Comparison of ENCODE assay signal across 23 mouse cellular contexts in genomic region chr8:107518726-107519125, GRCm38 (mm10).
DNase-seq lines count a peak whose midpoint lies in the region; ATAC-seq and TF ChIP-seq lines count a peak whose summit lies in the region.
"Had no signal": no experiment of that assay in that cellular context is flagged by ENCODE, and none has a peak within 500 bp of the region (broad histone marks: within the 10 kb centered on the region; RNA-seq: fewer than 3 reads in every experiment).

No protein-coding gene starts in this region.

- peaks cover 14% of the 10 kb centered on the region for H3K36me3 ChIP-seq in embryonic facial prominence, embryonic 13.5 days
- peaks cover 21% of the 10 kb centered on the region for H3K36me3 ChIP-seq in embryonic facial prominence, embryonic 10.5 days (replicated peaks)
- peaks cover 15% of the 10 kb centered on the region for H3K36me3 ChIP-seq in limb, embryonic 10.5 days
- H3K36me3 ChIP-seq in limb, embryonic 15.5 days, result peaks cover 3% of the 10 kb centered on the region; the same call in 1 of the 2 replicates
- 0 out of 2 replicates have a peak, but pooled peaks cover 14% of the 10 kb centered on the region for H3K36me3 ChIP-seq in hindbrain, embryonic 14.5 days (replicated peaks; ENCODE audit: control insufficient read depth, insufficient read depth)
- H3K36me3 ChIP-seq: hindbrain, embryonic 15.5 days had no signal

- 87% methylated on average over 5 of the region's 5 CpGs for WGBS in embryonic facial prominence, embryonic 13.5 days
- WGBS in embryonic facial prominence, embryonic 10.5 days, result 90% methylated on average over 5 of the region's 5 CpGs
- WGBS in limb, embryonic 10.5 days, result 82% methylated on average over 5 of the region's 5 CpGs
- WGBS in limb, embryonic 15.5 days, result 79% methylated on average over 5 of the region's 5 CpGs
- 97% methylated on average over 5 of the region's 5 CpGs for WGBS in hindbrain, embryonic 14.5 days

- no peak for DNase-seq in embryonic facial prominence, embryonic 10.5 days (ENCODE audit: low spot score)
- no peak for DNase-seq in layer of hippocampus, adult 2 months (ENCODE audit: low spot score in 2 of 2)
- no peak for DNase-seq in layer of hippocampus, adult 8-10 months (ENCODE audit: low spot score in 2 of 2)
- DNase-seq in limb, embryonic 10.5 days (ENCODE audit: low spot score), result no peak
- no peak for DNase-seq in hindbrain, embryonic 14.5 days (ENCODE audit: low spot score)
- DNase-seq in cerebellum, adult 9-10 months, result no peak
- DNase-seq: adrenal gland, postnatal 10 days; B cell, adult 2 months; cerebellum, adult 11 months; cerebellum, adult 8-10 months; cerebellum, postnatal 25 days; gastrocnemius, postnatal 14 days; heart, postnatal 14 days had no signal

- H3K9ac ChIP-seq in embryonic facial prominence, embryonic 13.5 days, result no peak overlapping the region
- H3K9ac ChIP-seq in limb, embryonic 15.5 days, result no peak overlapping the region
- no peak overlapping the region for H3K9ac ChIP-seq in hindbrain, embryonic 14.5 days
- H3K9ac ChIP-seq: forebrain, embryonic 12.5 days; heart, embryonic 15.5 days; hindbrain, embryonic 15.5 days had no signal

- H3K9me3 ChIP-seq in embryonic facial prominence, embryonic 13.5 days, result no peaks in the 10 kb centered on the region
- H3K9me3 ChIP-seq in embryonic facial prominence, embryonic 10.5 days, result no peaks in the 10 kb centered on the region
- no peaks in the 10 kb centered on the region for H3K9me3 ChIP-seq in limb, embryonic 10.5 days (replicated peaks)
- H3K9me3 ChIP-seq in limb, embryonic 15.5 days, result no peaks in the 10 kb centered on the region
- no peaks in the 10 kb centered on the region for H3K9me3 ChIP-seq in hindbrain, embryonic 14.5 days (ENCODE audit: control insufficient read depth, low read length)
- H3K9me3 ChIP-seq: forebrain, embryonic 12.5 days; G1E; heart, embryonic 15.5 days; hindbrain, embryonic 10.5 days; hindbrain, embryonic 15.5 days had no signal

- no peaks in the 10 kb centered on the region for H3K27me3 ChIP-seq in embryonic facial prominence, embryonic 13.5 days
- no peaks in the 10 kb centered on the region for H3K27me3 ChIP-seq in embryonic facial prominence, embryonic 10.5 days (replicated peaks; ENCODE audit: low read depth, poor library complexity, severe bottlenecking)
- no peaks in the 10 kb centered on the region for H3K27me3 ChIP-seq in limb, embryonic 10.5 days (ENCODE audit: low read depth, poor library complexity, severe bottlenecking)
- no peaks in the 10 kb centered on the region for H3K27me3 ChIP-seq in limb, embryonic 15.5 days
- H3K27me3 ChIP-seq in hindbrain, embryonic 14.5 days (ENCODE audit: control insufficient read depth, insufficient read depth, low read length), result no peaks in the 10 kb centered on the region
- H3K27me3 ChIP-seq: forebrain, embryonic 12.5 days; heart, embryonic 15.5 days; hindbrain, embryonic 15.5 days had no signal

- H3K4me1 ChIP-seq in embryonic facial prominence, embryonic 13.5 days, result peaks cover 33% of the 10 kb centered on the region
- peaks cover 22% of the 10 kb centered on the region for H3K4me1 ChIP-seq in embryonic facial prominence, embryonic 10.5 days
- H3K4me1 ChIP-seq in limb, embryonic 10.5 days, result peaks cover 30% of the 10 kb centered on the region
- peaks cover 21% of the 10 kb centered on the region for H3K4me1 ChIP-seq in limb, embryonic 15.5 days
- peaks cover 12% of the 10 kb centered on the region for H3K4me1 ChIP-seq in hindbrain, embryonic 14.5 days (replicated peaks; ENCODE audit: control insufficient read depth, insufficient read depth, low read length)
- H3K4me1 ChIP-seq: heart, embryonic 15.5 days had no signal

- no peak for ATAC-seq in embryonic facial prominence, embryonic 13.5 days (ENCODE audit: insufficient number of reproducible peaks, insufficient read depth, low FRiP score, low TSS enrichment, low read depth)
- no peak for ATAC-seq in limb, embryonic 15.5 days (ENCODE audit: insufficient number of reproducible peaks, low FRiP score, low TSS enrichment, low read depth)
- no peak for ATAC-seq in hindbrain, embryonic 14.5 days (ENCODE audit: low FRiP score)
- ATAC-seq: CD4-positive, CD25-positive, alpha-beta regulatory T cell, adult 4 months; forebrain, embryonic 16.5 days had no signal

- no peak overlapping the region for H3K4me2 ChIP-seq in embryonic facial prominence, embryonic 13.5 days
- H3K4me2 ChIP-seq in limb, embryonic 15.5 days, result no peak overlapping the region
- H3K4me2 ChIP-seq in hindbrain, embryonic 14.5 days (replicated peaks), result no peak overlapping the region
- H3K4me2 ChIP-seq: forebrain, embryonic 12.5 days; heart, embryonic 11.5 days; heart, embryonic 15.5 days; hindbrain, embryonic 15.5 days had no signal

- peak overlapping the region; percentile 81 for H3K27ac ChIP-seq in embryonic facial prominence, embryonic 13.5 days
- H3K27ac ChIP-seq in embryonic facial prominence, embryonic 10.5 days (replicated peaks), result no peak overlapping the region
- peak overlapping the region; percentile 71; the same call in 1 of the 2 replicates for H3K27ac ChIP-seq in layer of hippocampus, adult 2 months
- H3K27ac ChIP-seq in limb, embryonic 10.5 days, result peak overlapping the region; percentile 77; the same call in 1 of the 2 replicates
- peak overlapping the region; percentile 62 for H3K27ac ChIP-seq in limb, embryonic 15.5 days
- no peak overlapping the region for H3K27ac ChIP-seq in hindbrain, embryonic 14.5 days
- H3K27ac ChIP-seq: forebrain, embryonic 12.5 days; heart, embryonic 15.5 days; hindbrain, embryonic 10.5 days; hindbrain, embryonic 15.5 days had no signal

- no peak for TF ChIP-seq CTCF in layer of hippocampus, adult 2 months (conservative IDR thresholded peaks at IDR 0.05)

- no peak overlapping the region for H3K4me3 ChIP-seq in embryonic facial prominence, embryonic 13.5 days
- no peak overlapping the region for H3K4me3 ChIP-seq in embryonic facial prominence, embryonic 10.5 days
- no peak overlapping the region for H3K4me3 ChIP-seq in layer of hippocampus, adult 2 months
- H3K4me3 ChIP-seq in limb, embryonic 10.5 days, result no peak overlapping the region
- H3K4me3 ChIP-seq in limb, embryonic 15.5 days, result no peak overlapping the region
- no peak overlapping the region for H3K4me3 ChIP-seq in hindbrain, embryonic 14.5 days (replicated peaks; ENCODE audit: low read length)
- H3K4me3 ChIP-seq: forebrain, embryonic 12.5 days; heart, embryonic 15.5 days; hindbrain, embryonic 10.5 days; hindbrain, embryonic 15.5 days had no signal

Comparison
In these comparisons a context has a peak if more than half of its experiments do, and no peak if none do; other contexts are left out.
1. H3K27ac ChIP-seq: peak in embryonic facial prominence, embryonic 13.5 days (single experiment), layer of hippocampus, adult 2 months (single experiment), limb, embryonic 10.5 days (single experiment) and limb, embryonic 15.5 days (single experiment); none in embryonic facial prominence, embryonic 10.5 days (single experiment) and hindbrain, embryonic 14.5 days (single experiment).